Mouse (Mus musculus) neural tube, embryonic 10.5 days (tissue): Measurements from ENCODE around the gene Slc25a22.

Experiments used
- DNase-seq: peaks from one replicate; pipeline ENCODE4 v3.0.0-alpha.2; 2017; ENCODE audit warnings: low spot score; ENCODE audit errors: extremely low spot score

The Slc25a22 gene

DNA sequence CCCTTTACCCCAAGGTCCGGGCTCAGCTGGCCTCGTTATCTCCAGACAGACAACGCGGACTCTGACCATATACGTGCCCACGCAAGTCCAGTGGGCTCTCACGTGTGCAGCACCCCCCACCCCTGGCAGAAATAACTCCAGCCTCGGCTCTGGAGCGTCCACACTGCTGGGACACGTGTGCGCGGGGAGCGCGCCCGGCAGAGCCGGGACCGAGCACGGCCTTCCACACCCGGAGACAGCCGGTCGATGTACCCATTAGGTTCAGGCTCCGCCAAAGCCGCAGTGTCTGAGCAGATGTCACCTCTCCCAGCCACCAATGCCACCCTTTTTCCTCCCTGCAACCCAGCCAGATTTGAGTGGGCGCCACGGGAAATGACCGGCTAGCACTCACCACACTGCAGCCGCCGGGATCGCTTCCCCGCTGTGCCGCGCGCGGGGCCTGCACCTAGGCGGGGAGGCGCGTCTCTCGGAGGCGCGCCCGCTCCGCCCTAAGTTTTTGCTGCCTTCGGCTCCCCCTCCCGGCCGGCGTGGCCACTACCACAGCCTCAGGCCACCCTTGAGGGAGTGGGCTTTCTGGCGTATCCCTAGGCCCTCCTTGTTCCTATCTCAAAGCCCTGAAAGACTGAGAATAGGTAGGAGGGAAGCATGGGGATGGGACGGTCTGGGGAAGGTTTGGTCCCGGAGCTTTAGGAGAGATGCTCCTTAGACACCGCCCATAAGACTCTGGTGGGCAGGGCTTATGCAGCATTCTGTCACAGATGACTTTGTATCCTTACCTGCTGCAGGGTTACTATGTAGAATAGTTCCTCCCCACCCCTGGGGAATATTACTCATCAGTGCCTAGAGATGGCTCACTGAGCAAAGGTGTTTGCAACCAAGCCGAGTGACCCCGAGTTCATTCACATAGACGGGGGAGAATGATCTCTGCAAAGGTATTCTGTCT is at the start of gene Slc25a22:
Gene Slc25a22 (minus strand): TSS at position 715 of the 943 bp plus-strand sequence.
- DNase-seq, result peak; percentile 88

- no peak for DNase-seq
Measured at GRCm38 (mm10) chr7:141487141-141487540, 49.4 kb upstream of the Slc25a22 start.

DNA sequence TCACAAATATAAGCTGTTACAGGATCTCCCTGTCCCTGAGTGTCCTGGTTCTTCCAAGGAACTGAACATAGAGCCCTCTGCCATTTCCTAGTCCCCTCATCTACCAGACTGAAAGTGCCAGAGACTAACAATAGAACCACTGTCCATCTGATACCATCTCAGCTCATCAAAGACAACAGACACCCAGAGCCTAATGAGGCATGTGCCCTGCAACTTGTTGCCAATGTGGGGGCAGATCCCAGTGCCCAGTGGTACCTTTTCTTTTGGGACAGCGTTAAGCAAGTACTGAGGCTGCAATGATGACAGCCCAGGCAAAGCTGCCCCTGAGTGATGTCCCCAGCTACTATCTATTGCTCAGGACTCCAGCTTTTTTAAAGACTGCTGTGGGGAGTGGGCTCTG is 48.5 kb upstream of the Slc25a22 start:
- no peak for DNase-seq

DNA sequence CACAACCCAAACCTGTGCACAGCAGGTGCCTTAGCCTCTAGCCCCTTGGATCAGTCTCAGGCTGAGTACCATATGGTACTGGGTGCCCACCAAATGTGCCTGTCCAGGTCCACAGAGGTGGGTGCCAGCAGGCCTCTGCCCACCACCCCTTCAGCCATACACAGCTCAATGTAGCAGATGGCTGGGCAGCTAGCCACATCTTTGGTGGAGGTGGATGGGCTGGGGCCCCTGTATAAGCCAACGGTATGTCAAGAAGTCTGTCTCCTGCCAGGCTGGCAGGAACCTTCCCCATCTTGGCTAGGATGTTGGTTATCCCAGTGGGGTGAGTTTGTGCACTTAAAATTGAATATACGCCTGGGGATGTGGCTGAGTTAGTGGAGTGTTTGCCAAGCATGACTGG is 47.9 kb upstream of the Slc25a22 start:
- DNase-seq, result no peak

- no peak for DNase-seq
Measured at GRCm38 (mm10) chr7:141485186-141485585, 47.5 kb upstream of the Slc25a22 start.

GRCm38 (mm10) chr7:141484186-141485120 is 46.8 kb upstream of the Slc25a22 start:
- DNase-seq, result no peak

DNA sequence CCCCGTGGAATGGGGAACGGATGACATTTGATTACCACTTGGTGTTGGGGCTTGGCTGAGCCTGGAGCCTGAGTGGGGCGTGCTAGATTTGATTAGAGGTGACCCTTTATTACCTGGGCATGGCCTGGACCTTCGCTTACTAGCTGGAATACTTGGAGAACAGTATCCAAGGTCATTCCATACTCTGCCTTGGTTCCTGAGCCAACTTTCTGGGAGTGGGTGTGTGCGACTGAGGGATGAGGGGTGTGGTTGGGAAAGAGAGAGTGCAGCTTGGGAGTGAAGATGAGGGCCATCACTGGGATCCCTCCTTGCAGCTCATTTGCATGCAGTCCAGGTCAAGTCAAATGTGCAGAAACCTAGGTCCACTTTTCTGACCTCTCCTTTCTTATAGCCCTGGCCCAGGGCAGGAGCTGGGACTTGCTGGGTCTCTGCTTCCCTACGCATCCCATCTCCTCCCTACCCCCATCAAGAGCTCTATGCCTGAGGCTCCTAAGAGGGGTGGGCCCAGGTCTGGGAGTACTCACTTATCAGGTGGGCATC is 45.5 kb upstream of the Slc25a22 start:
- DNase-seq, result no peak

DNA sequence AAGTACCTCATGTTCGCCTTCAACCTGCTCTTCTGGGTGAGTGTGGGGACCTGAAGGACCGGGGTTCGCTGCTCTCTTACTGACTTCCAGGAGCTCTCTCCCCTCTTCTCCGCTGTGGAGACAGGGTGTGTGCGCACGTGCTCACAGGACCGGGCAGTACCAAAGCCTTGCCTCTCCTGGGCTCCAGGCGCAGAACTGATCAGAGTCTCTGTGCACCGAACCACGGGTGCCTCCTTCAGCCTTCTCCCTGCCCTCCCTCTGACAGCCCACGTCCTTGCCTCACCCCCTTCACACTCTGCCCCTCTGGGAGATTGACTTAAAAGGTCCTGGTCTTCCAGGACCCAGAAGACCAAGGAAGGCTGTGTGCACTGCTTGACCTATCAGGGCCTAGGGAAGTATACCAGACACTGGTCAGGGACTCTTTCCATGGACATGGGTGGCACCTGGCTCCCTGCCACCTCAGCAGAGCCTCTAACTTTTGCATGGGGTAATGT is 44.9 kb upstream of the Slc25a22 start:
- DNase-seq, result no peak

GRCm38 (mm10) chr7:141481498-141482401 is 44.1 kb upstream of the Slc25a22 start:
- peak; percentile 75 for DNase-seq

- peak; percentile 57 for DNase-seq
Measured at GRCm38 (mm10) chr7:141480842-141481497, 43.3 kb upstream of the Slc25a22 start.

- DNase-seq, result no peak
Measured at GRCm38 (mm10) chr7:141478270-141478748, 40.6 kb upstream of the Slc25a22 start.

GRCm38 (mm10) chr7:141477578-141478269 is 40.0 kb upstream of the Slc25a22 start:
- no peak for DNase-seq

DNA sequence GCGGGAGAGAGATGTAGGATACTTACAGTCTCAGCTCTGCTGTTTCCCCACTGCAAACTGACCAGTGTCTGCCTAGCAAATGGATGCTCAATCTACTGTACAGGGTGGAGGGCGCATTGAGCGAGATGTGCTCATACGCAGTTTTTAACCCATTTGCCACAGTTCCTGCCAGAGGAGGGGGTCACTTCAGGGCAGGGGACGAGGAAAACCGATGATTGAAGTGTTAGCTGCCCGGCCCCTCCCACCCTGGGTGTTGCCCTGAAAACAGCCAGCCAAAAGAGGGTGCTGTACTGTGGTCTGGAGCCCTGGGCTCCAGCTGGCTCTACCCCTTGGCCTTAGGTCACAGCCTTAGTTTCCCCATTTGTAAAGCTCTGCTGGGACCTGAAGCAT is 39.3 kb upstream of the Slc25a22 start:
- no peak for DNase-seq

GRCm38 (mm10) chr7:141476226-141476980 is 38.7 kb upstream of the Slc25a22 start:
- DNase-seq, result peak; percentile 63

- DNase-seq, result no peak
Measured at GRCm38 (mm10) chr7:141475805-141476158, 38.1 kb upstream of the Slc25a22 start.

DNA sequence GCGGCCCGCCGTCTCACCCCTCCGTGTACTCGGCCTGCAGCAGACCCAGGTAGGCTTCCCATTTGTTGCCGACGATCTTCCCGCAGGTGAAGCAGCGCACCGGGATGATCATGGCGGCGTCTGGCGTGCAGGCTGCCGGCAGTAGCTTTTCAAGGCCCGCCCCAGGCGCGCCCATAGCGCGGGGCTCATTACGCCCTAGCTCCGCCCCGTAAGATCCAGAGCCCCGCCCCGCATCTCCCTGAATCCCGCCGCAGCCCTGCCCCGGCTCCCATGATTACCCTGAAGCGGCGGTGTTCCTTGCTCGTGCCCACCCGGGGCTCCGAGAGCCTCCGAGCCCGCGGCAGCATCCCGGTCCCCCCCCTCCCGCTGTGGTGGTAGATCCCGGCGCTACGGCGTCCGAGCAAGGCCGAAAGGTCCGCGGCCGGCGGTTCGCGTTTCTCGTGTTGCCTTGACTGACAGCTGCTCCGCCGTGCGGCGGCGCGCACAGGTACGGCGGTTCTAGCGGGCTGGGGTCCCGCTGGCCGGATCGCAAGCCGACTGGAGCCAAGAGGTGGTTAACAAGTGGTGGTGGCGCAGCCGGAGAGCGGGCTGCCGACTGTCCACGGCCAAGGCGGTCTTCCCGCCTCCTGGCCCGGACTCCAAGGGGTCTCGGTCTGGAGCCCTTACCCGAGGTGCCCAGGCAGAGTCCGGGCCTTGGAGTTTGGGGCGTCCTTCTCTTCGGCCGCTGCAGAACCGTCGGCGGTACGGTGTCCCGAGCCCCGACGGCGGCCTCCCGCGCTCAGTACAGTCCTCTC is 37.5 kb upstream of the Slc25a22 start, which contains the start of the genes Polr2l and Tspan4:
Gene Polr2l (minus strand): TSS at position 122 of the 794 bp plus-strand sequence.
Gene Tspan4 (plus strand): TSS at position 230 of the 794 bp plus-strand sequence.
- peak; percentile 94 for DNase-seq

DNA sequence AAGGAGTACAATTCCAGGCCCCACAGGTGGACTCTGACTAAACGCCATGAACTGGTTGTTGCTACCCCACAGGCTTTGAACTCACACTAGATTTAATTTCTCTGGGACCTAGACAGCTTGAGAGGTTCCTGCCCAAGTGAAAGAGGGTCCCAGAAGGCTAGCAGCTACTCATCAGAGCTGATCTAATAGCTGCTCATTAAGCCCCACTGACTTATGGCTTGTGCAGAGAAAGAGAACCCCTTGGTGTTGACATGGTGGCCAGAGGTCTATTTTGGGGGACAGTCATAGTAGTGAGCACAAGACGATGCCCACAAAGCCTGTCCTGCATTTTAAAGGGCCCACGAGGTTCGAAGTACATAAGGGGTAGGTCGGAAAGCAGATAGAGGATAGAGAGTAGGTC is 36.5 kb upstream of the Slc25a22 start:
- no peak for DNase-seq
